Mouse (Mus musculus) lung, postnatal 0 days (tissue): Measurements from ENCODE around the gene Hpcal4.

Source experiments
- CTCF ChIP-seq: IDR thresholded peaks from 2 replicates; pipeline ENCODE4 v1.5.1; 2016; ENCODE audit warnings: antibody characterized with exemption, mild to moderate bottlenecking
- EP300 ChIP-seq: IDR thresholded peaks from 2 replicates; pipeline ENCODE4 v1.6.1; 2016; ENCODE audit warnings: antibody characterized with exemption, mild to moderate bottlenecking, control low read depth

DNA sequence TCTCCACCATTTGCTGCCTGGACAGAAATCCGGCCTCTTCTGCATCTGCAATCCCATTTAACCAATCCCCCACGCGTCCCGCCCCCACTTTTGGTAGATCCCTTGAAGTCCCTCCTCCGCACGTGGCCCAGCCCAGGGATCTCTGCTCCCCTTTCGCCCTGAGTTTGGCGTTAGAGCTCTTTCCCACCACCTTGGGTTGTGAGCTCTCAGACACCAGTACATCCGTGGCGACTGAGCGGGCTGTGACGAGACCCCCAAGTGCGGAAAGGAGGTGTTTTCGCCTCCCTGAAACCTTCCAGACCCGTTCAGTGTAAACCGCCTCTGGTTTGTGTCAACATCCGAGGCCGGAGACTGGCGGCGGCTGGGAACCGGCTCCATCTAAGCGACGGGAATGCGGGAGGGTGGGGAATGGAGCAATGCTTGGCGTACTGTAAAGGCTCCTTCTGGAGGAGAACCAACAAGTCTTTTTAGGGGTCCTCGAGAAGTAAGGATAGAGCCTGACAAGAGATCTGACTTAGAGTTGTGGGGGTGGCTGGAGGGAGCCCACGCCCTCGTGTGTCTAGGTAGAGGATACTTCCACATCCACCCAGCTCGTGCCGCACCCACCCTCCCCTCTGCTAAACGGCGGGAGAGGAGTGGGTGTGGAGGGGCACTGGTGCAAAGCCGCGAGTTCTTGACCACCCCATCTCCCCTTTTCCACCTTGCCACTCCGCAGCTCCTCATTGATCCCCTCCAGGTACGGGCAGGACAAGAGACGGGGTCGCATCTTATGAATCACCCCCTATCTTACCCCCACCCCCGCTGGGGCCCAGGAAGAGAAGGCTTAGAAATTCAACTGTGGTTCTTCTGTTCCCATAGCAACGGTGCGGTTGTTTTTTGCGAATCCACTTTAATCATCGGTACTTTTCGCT is at the start of gene Hpcal4:
- TF ChIP-seq CTCF (no peak), EP300 (no peak)
